Mouse (Mus musculus) heart, embryonic 10.5 days (tissue): ENCODE measurements around the gene Zmiz2. TPM values are rescaled to one million over a fixed set of nuclear protein-coding genes. Genes with fewer than 3 reads are reported as not detected.
"Not testable (repeated sequence)": the region's sequence is repeated elsewhere in the genome, so short reads cannot be mapped to it uniquely, and the experiment has no call there.

Experiments
- DNase-seq: peaks from one replicate; pipeline ENCODE4 v3.0.0-alpha.2; 2017; ENCODE audit warnings: low spot score
- H3K27ac ChIP-seq: fragments of 300-500 bp; sonication (generic); 2 replicates; pipeline ENCODE4 v1.5.1; 2016; ENCODE audit warnings: mild to moderate bottlenecking
- H3K27me3 ChIP-seq: fragments of 300-500 bp; sonication (generic); 2 replicates; pipeline ENCODE4 v1.6.1; 2016; ENCODE audit warnings: mild to moderate bottlenecking; ENCODE audit not compliant: poor library complexity, insufficient read depth, severe bottlenecking
- H3K36me3 ChIP-seq: fragments of 300-500 bp; sonication (generic); 2 replicates; pipeline ENCODE4 v1.6.1; 2016; ENCODE audit warnings: mild to moderate bottlenecking, moderate library complexity
- H3K4me1 ChIP-seq: fragments of 300-500 bp; sonication (generic); 2 replicates; pipeline ENCODE4 v1.6.1; 2016; ENCODE audit warnings: mild to moderate bottlenecking
- H3K4me3 ChIP-seq: fragments of 300-500 bp; sonication (generic); 2 replicates; pipeline ENCODE4 v1.5.1; 2016; ENCODE audit warnings: mild to moderate bottlenecking, moderate library complexity
- H3K9me3 ChIP-seq: fragments of 300-500 bp; sonication (generic); 2 replicates; pipeline ENCODE4 v1.6.1; 2016; ENCODE audit warnings: mild to moderate bottlenecking, moderate library complexity
- WGBS: fragments of 180-500 bp; shearing (Covaris S2); methylation state at CpG from one replicate; pipeline ENCODE4 v1.1.7; 2016; 5-methylcytosine and 5-hydroxymethylcytosine counted together
- microRNA-seq: library from miRNA; unstranded; fragments of <30 nt; microRNA quantifications from one replicate; pipeline ENCODE4, GENCODE M21; 2017
- polyA plus RNA-seq: library from polyadenylated mRNA; unstranded; fragments of >200 nt; fragmentation: Nextera tagmentation; extraction: Ambion mirVana; gene quantifications from 2 replicates; pipeline ENCODE4 v1.2.1, GENCODE M21; 2016

The Zmiz2 gene
- polyA plus RNA-seq, 1 experiment from 2014 or later, result 10.2 TPM

DNA sequence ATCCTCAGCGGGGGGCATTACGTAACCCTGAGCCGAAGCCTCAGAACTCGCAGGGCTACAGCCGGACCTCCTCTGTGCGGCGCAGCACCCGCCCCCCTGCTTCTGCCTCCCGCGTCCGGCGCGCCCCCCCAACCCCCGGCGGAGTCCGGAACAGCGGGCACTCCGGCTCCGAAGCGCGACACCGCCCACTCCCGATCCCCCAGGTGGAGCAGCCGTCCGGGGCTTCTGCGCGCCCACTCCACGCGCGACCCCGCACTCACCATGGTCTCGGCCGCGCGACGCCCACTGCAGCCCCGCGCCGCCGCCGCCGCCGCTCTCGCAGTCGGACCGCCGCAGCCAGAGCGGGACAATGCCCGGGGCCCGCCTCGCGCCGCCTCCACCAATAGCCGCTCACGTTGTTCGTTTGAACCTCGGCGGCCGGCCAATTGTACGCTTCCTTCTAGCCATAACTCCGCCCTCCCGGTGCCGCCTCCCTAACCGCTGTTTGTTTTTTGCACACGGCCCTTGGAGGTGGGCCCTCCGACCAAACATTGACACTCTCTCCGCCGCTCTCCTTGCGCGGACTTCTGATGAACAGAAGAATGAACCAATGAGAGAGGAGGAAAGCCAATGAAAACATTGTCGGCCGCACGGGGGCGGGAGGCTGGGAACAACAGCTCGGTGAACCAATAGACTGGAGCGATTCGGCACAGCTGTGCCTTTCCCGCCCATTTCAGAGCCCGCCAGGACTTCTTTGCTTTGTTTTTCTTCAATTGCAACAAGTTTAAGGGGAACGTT is 55.4 kb downstream of the Zmiz2 start, which contains the start of gene H2afv:
H2afv (minus strand) TSS at position 367 of the 777 bp plus-strand sequence.
- Histone ChIP-seq H3K36me3 (peaks cover 7% of the 10 kb centered on the region), H3K27me3 (no peaks in the 10 kb centered on the region), H3K4me1 (peaks cover 5% of the 10 kb centered on the region; the same call in 1 of the 2 replicates), H3K9me3 (no peaks in the 10 kb centered on the region), H3K4me3 (peak within 1 kb of the TSS; percentile 93), H3K27ac (peak within 1 kb of the TSS; percentile 97)
- WGBS, result under 1% methylated on average over 77 of the region's 80 CpGs
- DNase-seq, result peak; percentile 99

DNA sequence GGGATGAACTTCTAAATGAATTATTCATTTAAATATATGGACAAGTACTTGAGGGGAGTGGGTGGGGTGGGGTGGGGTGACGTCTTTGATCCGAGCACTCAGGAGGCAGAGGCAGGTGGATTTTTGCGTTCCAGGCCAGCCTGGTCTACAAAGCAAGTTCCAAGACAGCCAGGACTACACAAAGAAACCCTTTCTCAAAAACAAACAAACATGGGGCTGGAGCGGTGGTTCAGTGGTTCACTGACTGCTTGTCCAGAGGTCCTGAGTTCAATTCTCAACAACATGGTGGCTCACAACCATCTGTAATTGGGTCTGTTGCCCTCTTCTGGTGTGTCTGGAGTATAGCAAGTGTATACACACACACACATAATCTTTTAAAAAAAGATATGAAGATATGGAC is 56.6 kb downstream of the Zmiz2 start:
- no peaks in the 10 kb centered on the region for H3K27me3 ChIP-seq
- H3K9me3 ChIP-seq, result no peaks in the 10 kb centered on the region
- peaks cover 7% of the 10 kb centered on the region for H3K36me3 ChIP-seq
- H3K27ac ChIP-seq, result no peak overlapping the region
- H3K4me3 ChIP-seq, result no peak overlapping the region
- WGBS, result 81% methylated on average over 4 of the region's 4 CpGs
- peaks cover 5% of the 10 kb centered on the region; the same call in 1 of the 2 replicates for H3K4me1 ChIP-seq
- DNase-seq, result no peak

DNA sequence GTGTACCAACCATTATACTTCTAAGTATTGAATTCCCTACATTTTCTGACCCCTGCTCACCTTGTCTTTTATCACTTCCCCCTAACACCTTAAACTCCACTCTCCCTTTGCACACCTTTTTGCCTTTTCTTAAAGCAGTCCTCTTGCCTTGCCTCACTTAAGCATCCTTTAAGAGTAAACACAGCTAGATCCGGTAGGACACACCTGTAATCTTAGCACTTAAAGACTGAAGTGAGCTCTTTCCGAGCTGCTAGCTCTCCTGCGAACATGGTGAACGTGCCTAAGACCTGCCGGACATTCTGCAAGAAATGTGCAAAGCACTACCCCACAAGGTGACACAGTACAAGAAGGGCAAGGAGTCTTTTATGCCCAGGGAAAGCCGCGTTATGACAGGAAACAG is 57.1 kb downstream of the Zmiz2 start:
- H3K27ac ChIP-seq, result no peak overlapping the region
- DNase-seq, result no peak
- no peak overlapping the region for H3K4me3 ChIP-seq
- no peaks in the 10 kb centered on the region for H3K27me3 ChIP-seq
- H3K4me1 ChIP-seq, result peaks cover 5% of the 10 kb centered on the region; the same call in 1 of the 2 replicates
- H3K9me3 ChIP-seq, result no peaks in the 10 kb centered on the region
- WGBS, result 83% methylated on average over 7 of the region's 7 CpGs
- H3K36me3 ChIP-seq, result peaks cover 4% of the 10 kb centered on the region

DNA sequence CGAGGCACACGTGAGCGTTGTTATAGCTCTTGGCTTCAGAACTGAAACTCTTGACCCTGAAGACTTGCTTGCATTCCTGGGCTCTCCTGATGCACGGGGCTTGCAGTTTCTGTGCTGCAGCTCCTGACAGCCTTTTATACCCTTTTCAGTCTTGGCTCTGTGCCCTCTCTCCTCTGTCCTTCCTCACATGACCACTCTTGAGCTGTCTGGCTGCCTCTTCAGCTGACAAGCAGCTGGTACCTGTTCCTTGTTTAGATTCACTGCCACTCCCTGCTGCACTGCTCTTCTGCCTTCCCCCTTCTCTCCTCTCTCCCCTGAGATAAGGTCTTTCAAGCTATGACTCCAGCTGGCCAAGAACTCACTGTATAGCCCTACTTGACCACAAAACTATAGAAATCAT is 58.6 kb downstream of the Zmiz2 start:
- Histone ChIP-seq H3K27me3 (no peaks in the 10 kb centered on the region), H3K9me3 (no peaks in the 10 kb centered on the region), H3K4me3 (no peak overlapping the region), H3K4me1 (peaks cover 5% of the 10 kb centered on the region; the same call in 1 of the 2 replicates), H3K27ac (no peak overlapping the region), H3K36me3 (no peaks in the 10 kb centered on the region)
- DNase-seq, result no peak
- WGBS, result 77% methylated on average over 4 of the region's 4 CpGs

DNA sequence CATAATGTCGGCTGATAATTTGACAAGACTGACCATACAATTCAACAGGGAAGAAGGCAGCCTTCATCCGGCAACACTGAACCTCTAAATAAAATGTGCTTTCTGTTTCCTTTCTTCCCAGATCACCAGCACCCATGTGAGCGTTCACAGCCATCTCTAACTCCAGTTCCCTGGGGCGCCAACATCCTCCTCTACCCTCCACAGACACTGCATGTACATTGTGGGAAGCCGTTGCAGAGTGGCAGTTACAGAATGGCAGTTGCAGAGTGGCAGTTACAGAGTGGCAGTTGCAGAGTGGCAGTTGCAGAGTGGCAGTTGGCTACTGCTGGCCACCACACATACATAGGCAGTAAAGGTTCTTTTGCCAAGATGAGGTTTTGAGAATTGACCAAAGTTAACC is 59.3 kb downstream of the Zmiz2 start:
- 91% methylated on average over 5 of the region's 5 CpGs for WGBS
- H3K4me3 ChIP-seq, H3K4me1 ChIP-seq: not testable (repeated sequence)

More for the DNA sequence above, 59.3 kb downstream of the Zmiz2 start:
- not testable (repeated sequence) for H3K27ac ChIP-seq, H3K9me3 ChIP-seq, H3K27me3 ChIP-seq, DNase-seq, H3K36me3 ChIP-seq

Small RNAs within 50 kb of the gene (microRNA-seq; reads per million reads assigned to microRNA genes)
- gene Mir7651, result not detected

Other genes with a start within 250 kb of the Zmiz2 start
- gene A730071L15Rik, start 189.0 kb upstream of the Zmiz2 start, polyA plus RNA-seq, result 0.14 and 0.43 TPM in 2 replicates
- gene Nudcd3, start 188.7 kb upstream of the Zmiz2 start, polyA plus RNA-seq, result 37.1 and 37.4 TPM in 2 replicates
- gene Npc1l1, start 158.9 kb upstream of the Zmiz2 start, polyA plus RNA-seq, result 0.06 TPM in 1 of 2 replicates, not detected in the other
- 93.7 and 111 TPM in 2 replicates for gene Ddx56, start 121.3 kb upstream of the Zmiz2 start, polyA plus RNA-seq
- 85.6 and 101 TPM in 2 replicates for gene Tmed4, start 114.2 kb upstream of the Zmiz2 start, polyA plus RNA-seq
- 187 and 299 TPM in 2 replicates for gene Ogdh, start 97.4 kb upstream of the Zmiz2 start, polyA plus RNA-seq
- 4,882 and 5,148 TPM in 2 replicates for gene Ppia, start 26.4 kb downstream of the Zmiz2 start, polyA plus RNA-seq
- 303 and 415 TPM in 2 replicates for gene H2afv, start 55.4 kb downstream of the Zmiz2 start, polyA plus RNA-seq
- 21.0 and 24.4 TPM in 2 replicates for gene Purb, start 86.8 kb downstream of the Zmiz2 start, polyA plus RNA-seq
- 0.69 and 1.6 TPM in 2 replicates for gene Myo1g, start 131.9 kb downstream of the Zmiz2 start, polyA plus RNA-seq
- gene Ccm2, start 157.8 kb downstream of the Zmiz2 start, polyA plus RNA-seq, result 86.1 and 108 TPM in 2 replicates
- 2.4 and 2.9 TPM in 2 replicates for gene Nacad, start 217.0 kb downstream of the Zmiz2 start, polyA plus RNA-seq
- gene Tbrg4, start 237.0 kb downstream of the Zmiz2 start, polyA plus RNA-seq, result 72.1 and 73.8 TPM in 2 replicates
- not detected in 2 replicates for gene Wap, start 249.6 kb downstream of the Zmiz2 start, polyA plus RNA-seq